Mouse (Mus musculus) megakaryocyte, embryonic 14.5 days (primary cell): Measurements from ENCODE around the gene Ngef. TPM values are rescaled to one million over a fixed set of nuclear protein-coding genes. Genes with fewer than 3 reads are reported as not detected.
"Not testable (repeated sequence)": the region's sequence is repeated elsewhere in the genome, so short reads cannot be mapped to it uniquely, and the experiment has no call there.

ENCODE experiments used
- H3K27me3 ChIP-seq: replicated peaks from 2 replicates; pipeline ENCODE3; 2012; ENCODE audit warnings: inconsistent platforms
- H3K36me3 ChIP-seq: replicated peaks from 2 replicates; pipeline ENCODE3; 2012; ENCODE audit warnings: low read length, inconsistent platforms, mixed read lengths
- H3K4me1 ChIP-seq: 2 replicates; pipeline ENCODE4 v1.6.1; 2012; ENCODE audit warnings: inconsistent platforms
- H3K4me3 ChIP-seq: replicated peaks from 2 replicates; pipeline ENCODE3; 2012; ENCODE audit warnings: moderate library complexity, mild to moderate bottlenecking, inconsistent platforms
- H3K9me3 ChIP-seq: 2 replicates; pipeline ENCODE4 v1.6.1; 2012; ENCODE audit warnings: inconsistent platforms
- FLI1 ChIP-seq: IDR thresholded peaks from 2 replicates; pipeline ENCODE4 v1.6.1; 2012; ENCODE audit warnings: low read length, inconsistent platforms, mixed read lengths
- GATA1 ChIP-seq: IDR thresholded peaks from 3 replicates; pipeline ENCODE4 v1.6.1; 2012; ENCODE audit warnings: mixed read lengths, low read length, inconsistent platforms, borderline replicate concordance
- polyA plus RNA-seq: library from polyadenylated mRNA; stranded (reverse); fragments of >175 nt; gene quantifications from 2 replicates; pipeline ENCODE4 v1.2.3, GENCODE M21; 2012; ENCODE audit warnings: low replicate concordance; ENCODE audit not compliant: insufficient read depth

Ngef gene
- polyA plus RNA-seq, 1 experiment: not detected

GRCm38 (mm10) chr1:87505524-87505923, 68.1 kb downstream of the Ngef start:
- Histone ChIP-seq H3K27me3 (peaks cover 81% of the 10 kb centered on the region), H3K4me3 (no peak overlapping the region), H3K4me1 (peaks cover 16% of the 10 kb centered on the region), H3K9me3 (peaks cover 7% of the 10 kb centered on the region; the same call in 1 of the 2 replicates), H3K36me3 (no peaks in the 10 kb centered on the region)
- TF ChIP-seq FLI1: no peak
- TF ChIP-seq GATA1: no peak

GRCm38 (mm10) chr1:87493542-87493941, 80.1 kb downstream of the Ngef start:
- TF ChIP-seq FLI1 (no peak), GATA1 (no peak)
- Histone ChIP-seq H3K4me1 (0 out of 2 replicates have a peak, but pooled peaks cover 3% of the 10 kb centered on the region), H3K36me3 (no peaks in the 10 kb centered on the region), H3K9me3 (peaks cover 9% of the 10 kb centered on the region), H3K4me3 (no peak overlapping the region), H3K27me3 (peaks cover 55% of the 10 kb centered on the region)

GRCm38 (mm10) chr1:87492285-87492684, 81.4 kb downstream of the Ngef start:
- Histone ChIP-seq H3K36me3 (no peaks in the 10 kb centered on the region), H3K9me3 (peaks cover 9% of the 10 kb centered on the region), H3K4me3 (no peak overlapping the region), H3K27me3 (peaks cover 64% of the 10 kb centered on the region), H3K4me1 (0 out of 2 replicates have a peak, but pooled peaks cover 3% of the 10 kb centered on the region)
- no peak for TF ChIP-seq GATA1
- no peak for TF ChIP-seq FLI1

- Histone ChIP-seq H3K27me3 (peaks cover 79% of the 10 kb centered on the region), H3K4me3 (no peak overlapping the region), H3K36me3 (no peaks in the 10 kb centered on the region), H3K4me1 (no peaks in the 10 kb centered on the region), H3K9me3 (no peaks in the 10 kb centered on the region)
- TF ChIP-seq FLI1 (no peak), GATA1 (no peak)
Measured at GRCm38 (mm10) chr1:87486386-87486785, 87.3 kb downstream of the Ngef start.

- no peak for TF ChIP-seq GATA1
- no peak for TF ChIP-seq FLI1
- Histone ChIP-seq H3K4me3 (no peak overlapping the region), H3K4me1 (no peaks in the 10 kb centered on the region), H3K27me3 (peaks cover 89% of the 10 kb centered on the region), H3K9me3 (no peaks in the 10 kb centered on the region), H3K36me3 (no peaks in the 10 kb centered on the region)
Measured at GRCm38 (mm10) chr1:87482546-87482945, 91.1 kb downstream of the Ngef start.

GRCm38 (mm10) chr1:87475076-87475895, 98.4 kb downstream of the Ngef start:
- H3K4me3 ChIP-seq: peak overlapping the region; percentile 72

GRCm38 (mm10) chr1:87472576-87472975, 101.1 kb downstream of the Ngef start:
- H3K9me3 ChIP-seq: no peaks in the 10 kb centered on the region
- H3K36me3 ChIP-seq: no peaks in the 10 kb centered on the region
- H3K4me3 ChIP-seq: no peak overlapping the region
- H3K27me3 ChIP-seq: peaks cover 82% of the 10 kb centered on the region
- H3K4me1 ChIP-seq: peaks cover 19% of the 10 kb centered on the region
- TF ChIP-seq GATA1 (no peak), FLI1 (no peak)

More at GRCm38 (mm10) chr1:87475076-87475895, 98.4 kb downstream of the Ngef start:
- Histone ChIP-seq H3K4me1 (peaks cover 7% of the 10 kb centered on the region; the same call in 1 of the 2 replicates), H3K27me3 (peaks cover 96% of the 10 kb centered on the region), H3K36me3 (no peaks in the 10 kb centered on the region), H3K9me3 (no peaks in the 10 kb centered on the region)
- no peak for TF ChIP-seq FLI1
- TF ChIP-seq GATA1: no peak

- Histone ChIP-seq H3K36me3 (no peaks in the 10 kb centered on the region), H3K4me1 (peaks cover 23% of the 10 kb centered on the region), H3K27me3 (peaks cover 75% of the 10 kb centered on the region), H3K4me3 (no peak overlapping the region), H3K9me3 (no peaks in the 10 kb centered on the region)
- TF ChIP-seq FLI1 (no peak), GATA1 (no peak)
Measured at GRCm38 (mm10) chr1:87471914-87472313, 101.8 kb downstream of the Ngef start.

GRCm38 (mm10) chr1:87469971-87470370, 103.7 kb downstream of the Ngef start, which contains the start of gene Snorc:
Gene Snorc (plus strand): TSS chr1:87470271.
- H3K4me3 ChIP-seq, H3K36me3 ChIP-seq, H3K9me3 ChIP-seq: not testable (repeated sequence)
- H3K4me1 ChIP-seq: peaks cover 16% of the 10 kb centered on the region
- H3K27me3 ChIP-seq: peaks cover 56% of the 10 kb centered on the region

GRCm38 (mm10) chr1:87468321-87468720, 105.3 kb downstream of the Ngef start:
- no peaks in the 10 kb centered on the region for H3K36me3 ChIP-seq
- no peaks in the 10 kb centered on the region for H3K9me3 ChIP-seq
- H3K4me3 ChIP-seq: no peak overlapping the region
- TF ChIP-seq GATA1 (no peak), FLI1 (no peak)
- H3K4me1 ChIP-seq: peaks cover 16% of the 10 kb centered on the region
- H3K27me3 ChIP-seq: peaks cover 40% of the 10 kb centered on the region
